9 mouse cellular contexts compared by ENCODE assay signal in genomic region chr14:118774507-118775428, GRCm38 (mm10). TPM values are rescaled to one million over a fixed set of nuclear protein-coding genes. Genes with fewer than 3 reads are reported as not detected.
DNase-seq lines count a peak whose midpoint lies in the region; ATAC-seq and TF ChIP-seq lines count a peak whose summit lies in the region.
"Had no signal": no experiment of that assay in that cellular context is flagged by ENCODE, and none has a peak within 500 bp of the region (broad histone marks: within the 10 kb centered on the region; RNA-seq: fewer than 3 reads in every experiment).

No protein-coding gene starts in this region.

- H3K4me3 ChIP-seq in lung, embryonic 14.5 days (ENCODE audit: low read depth, low read length): no peak overlapping the region
- no peak overlapping the region for H3K4me3 ChIP-seq in embryonic fibroblast, embryonic 13.5 days (ENCODE audit: insufficient read depth, low read length)
- H3K4me3 ChIP-seq: midbrain, embryonic 12.5 days had no signal

- no peak overlapping the region for H3K27ac ChIP-seq in lung, embryonic 14.5 days (ENCODE audit: low read depth)
- no peak overlapping the region for H3K27ac ChIP-seq in embryonic fibroblast, embryonic 13.5 days (ENCODE audit: insufficient read depth, low read length)
- H3K27ac ChIP-seq: midbrain, embryonic 12.5 days had no signal

- peak; percentile 28; the same call in 1 of the 2 replicates for ATAC-seq in lung, embryonic 14.5 days (ENCODE audit: insufficient read depth)

- no peaks in the 10 kb centered on the region for H3K4me1 ChIP-seq in lung, embryonic 14.5 days (ENCODE audit: insufficient read depth)
- H3K4me1 ChIP-seq in embryonic fibroblast, embryonic 13.5 days (ENCODE audit: control insufficient read depth, insufficient read depth, low read length): no peaks in the 10 kb centered on the region
- H3K4me1 ChIP-seq: midbrain, embryonic 12.5 days had no signal

- H3K9me3 ChIP-seq in lung, embryonic 14.5 days (ENCODE audit: low read depth, low read length): no peaks in the 10 kb centered on the region
- H3K9me3 ChIP-seq: midbrain, embryonic 12.5 days had no signal

- H3K9ac ChIP-seq in lung, embryonic 14.5 days: no peak overlapping the region
- H3K9ac ChIP-seq: midbrain, embryonic 12.5 days had no signal

- TF ChIP-seq POLR2A in embryonic fibroblast, embryonic 13.5 days (IDR thresholded peaks at IDR 0.05; ENCODE audit: low read depth, low read length): no peak

- no peaks in the 10 kb centered on the region for H3K27me3 ChIP-seq in lung, embryonic 14.5 days (ENCODE audit: insufficient read depth, low read length)

- peak; percentile 55 for TF ChIP-seq CTCF in lung, embryonic 14.5 days (IDR thresholded peaks at IDR 0.05; ENCODE audit: low read depth)
- peak; percentile 54; the same call in 1 of the 2 replicates for TF ChIP-seq CTCF in embryonic fibroblast, embryonic 13.5 days (IDR thresholded peaks at IDR 0.05; ENCODE audit: borderline replicate concordance, insufficient read depth, low read length)

- H3K4me2 ChIP-seq in lung, embryonic 14.5 days: no peak overlapping the region
- H3K4me2 ChIP-seq: midbrain, embryonic 12.5 days had no signal

- peak; percentile 25 to 32 for DNase-seq in cerebellum, postnatal 10 days
- no peak for DNase-seq in cerebellum, postnatal 36 days
- DNase-seq in lung, embryonic 14.5 days: peak; percentile 25
- DNase-seq in lung, postnatal 14 days: no peak
- DNase-seq in lung, postnatal 36 days: peak; percentile 28
- DNase-seq in right cerebral cortex, adult 2 months (ENCODE audit: low spot score in 2 of 2): no peak
- DNase-seq in cerebellum, adult 11 months: no peak

- 74% methylated on average over 12 of the region's 12 CpGs for WGBS in lung, embryonic 14.5 days

- H3K36me3 ChIP-seq in lung, embryonic 14.5 days (ENCODE audit: insufficient read depth): no peaks in the 10 kb centered on the region
- H3K36me3 ChIP-seq: midbrain, embryonic 12.5 days had no signal

RNA-seq across cellular contexts. Expression of gene Cldn10, which starts 12.9 kb away (rescaled TPM):
- 46.3 and 51.2 TPM in 2 replicates for polyA plus RNA-seq in lung, embryonic 14.5 days (2014; fragmentation: Nextera tagmentation; extraction: Ambion mirVana)
- polyA plus RNA-seq in embryonic fibroblast, embryonic 13.5 days (2011; ENCODE audit: insufficient read length, low read depth, missing spikeins): not detected in 2 replicates

Comparison
In these comparisons a context has a peak if more than half of its experiments do, and no peak if none do; other contexts are left out.
1. DNase-seq: peak in cerebellum, postnatal 10 days (2 of 2), lung, embryonic 14.5 days (single experiment) and lung, postnatal 36 days (single experiment); none in cerebellum, postnatal 36 days (0 of 2), lung, postnatal 14 days (single experiment), right cerebral cortex, adult 2 months (0 of 2) and cerebellum, adult 11 months (single experiment).
2. RNA of gene Cldn10, which starts 12.9 kb away (polyA plus RNA-seq): 46.3 to 51.2 TPM in lung, embryonic 14.5 days; not detected in embryonic fibroblast, embryonic 13.5 days; every median in the first group is over 10 times any median in the second.